Mouse (Mus musculus) limb, embryonic 14.5 days (tissue): ENCODE results near the gene Hist1h4j. TPM values are rescaled to one million over a fixed set of nuclear protein-coding genes. Genes with fewer than 3 reads are reported as not detected.
A peak's percentile ranks its signal among the peaks of the same experiment; 100 is the strongest.
"Not testable (repeated sequence)": the region's sequence is repeated elsewhere in the genome, so short reads cannot be mapped to it uniquely, and the experiment has no call there.

Experiments
- ATAC-seq: fragments of 200-750 bp; cut with Nextera tagmentation; 2 replicates; pipeline ENCODE4 v1.8.0; 2017; ENCODE audit warnings: low read depth, moderate number of reproducible peaks, moderate TSS enrichment; ENCODE audit not compliant: low FRiP score
- DNase-seq: peaks from one replicate; pipeline ENCODE4 v3.0.0-alpha.2; 2015; ENCODE audit warnings: low spot score
- H3K27ac ChIP-seq: fragments of 300-500 bp; sonication (generic); replicated peaks from 2 replicates; pipeline ENCODE4 v1.5.1; 2014; ENCODE audit warnings: low read depth, mild to moderate bottlenecking, low read length, moderate library complexity, mixed read lengths
- H3K27me3 ChIP-seq: fragments of 300-500 bp; sonication (generic); 2 replicates; pipeline ENCODE4 v1.6.1; 2014; ENCODE audit warnings: low read length, mixed read lengths; ENCODE audit not compliant: control insufficient read depth, insufficient read depth
- H3K36me3 ChIP-seq: fragments of 300-500 bp; sonication (generic); 2 replicates; pipeline ENCODE4 v1.6.1; 2014; ENCODE audit warnings: mild to moderate bottlenecking, low read length, moderate library complexity, mixed read lengths; ENCODE audit not compliant: control insufficient read depth, insufficient read depth
- H3K4me1 ChIP-seq: fragments of 300-500 bp; sonication (generic); 2 replicates; pipeline ENCODE4 v1.6.1; 2014; ENCODE audit warnings: antibody characterized with exemption, low read length, mixed read lengths; ENCODE audit not compliant: control insufficient read depth, insufficient read depth
- H3K4me2 ChIP-seq: fragments of 300-500 bp; sonication (generic); replicated peaks from 2 replicates; pipeline ENCODE4 v1.6.1; 2014; ENCODE audit warnings: low read depth, mild to moderate bottlenecking, low read length, moderate library complexity; ENCODE audit not compliant: severe bottlenecking
- H3K4me3 ChIP-seq: fragments of 300-500 bp; sonication (generic); replicated peaks from 2 replicates; pipeline ENCODE4 v1.5.1; 2014; ENCODE audit warnings: low read length
- H3K9ac ChIP-seq: fragments of 300-500 bp; sonication (generic); 2 replicates; pipeline ENCODE4 v1.6.1; 2014; ENCODE audit warnings: mild to moderate bottlenecking, low read depth, low read length, moderate library complexity; ENCODE audit not compliant: severe bottlenecking
- H3K9me3 ChIP-seq: fragments of 300-500 bp; sonication (generic); 2 replicates; pipeline ENCODE4 v1.6.1; 2016; ENCODE audit warnings: low read length; ENCODE audit not compliant: control insufficient read depth
- POLR2A ChIP-seq: fragments of 200-500 bp; IDR thresholded peaks from 2 replicates; pipeline ENCODE4 v1.8.0; 2012; ENCODE audit warnings: inconsistent platforms, mild to moderate bottlenecking, moderate library complexity, borderline replicate concordance; ENCODE audit not compliant: insufficient read depth, insufficient read length; ENCODE audit errors: extremely low read depth
- WGBS: fragments of 180-500 bp; shearing (Covaris S2); extraction: QIAGEN DNeasy Blood & Tissue Kit; methylation state at CpG from one replicate; pipeline ENCODE4 v1.1.7; 2014; 5-methylcytosine and 5-hydroxymethylcytosine counted together
- microRNA-seq: library from miRNA; unstranded; fragments of <30 nt; microRNA quantifications from one replicate; pipeline ENCODE4, GENCODE M21; 2016
- polyA plus RNA-seq, 2 experiments: library from polyadenylated mRNA; depleted of rRNA in 1 of 2; stranded (reverse) in 1 of 2; unstranded in 1 of 2; fragments of >200 nt; fragmentation: Nextera tagmentation in 1 of 2; extraction: Ambion mirVana in 1 of 2; gene quantifications; 2 replicates each; pipeline versions ENCODE4 v1.2.1 to v1.2.3; 2012 to 2014

Gene Hist1h4j
- polyA plus RNA-seq, 2 experiments, result 1.3 to 13.8 TPM

- H3K4me3 ChIP-seq, result no peak overlapping the region
- H3K4me1 ChIP-seq, result peaks cover 20% of the 10 kb centered on the region
- H3K4me2 ChIP-seq, result no peak overlapping the region
- no peak for ATAC-seq
- no peaks in the 10 kb centered on the region for H3K36me3 ChIP-seq
- peak overlapping the region; percentile 92; the same call in 1 of the 2 replicates for H3K27ac ChIP-seq
- WGBS, result 87% methylated on average over 1 of the region's 1 CpGs
- no peak for DNase-seq
- no peaks in the 10 kb centered on the region for H3K27me3 ChIP-seq
- TF ChIP-seq POLR2A, result no peak
- no peak overlapping the region for H3K9ac ChIP-seq
- no peaks in the 10 kb centered on the region for H3K9me3 ChIP-seq
Measured at GRCm38 (mm10) chr13:21781639-21782038, 46.8 kb downstream of the Hist1h4j start.

GRCm38 (mm10) chr13:21782361-21783254 is 47.7 kb downstream of the Hist1h4j start:
- H3K9me3 ChIP-seq, H3K27me3 ChIP-seq, ATAC-seq, H3K36me3 ChIP-seq: not testable (repeated sequence)
- under 1% methylated on average over 13 of the region's 35 CpGs for WGBS
- DNase-seq, result peak; percentile 63
- peak overlapping the region; percentile 36 for H3K4me3 ChIP-seq
- peak overlapping the region; percentile 60 for H3K9ac ChIP-seq
- peak; percentile 73; the same call in 1 of the 2 replicates for TF ChIP-seq POLR2A
- H3K4me2 ChIP-seq, result peak overlapping the region; percentile 72
- peaks cover 20% of the 10 kb centered on the region for H3K4me1 ChIP-seq
- H3K27ac ChIP-seq, result peak overlapping the region; percentile 93

- ATAC-seq, result peak; percentile 76
- Histone ChIP-seq H3K36me3 (no peaks in the 10 kb centered on the region), H3K4me3 (peak within 1 kb of the TSS; percentile 36), H3K9me3 (no peaks in the 10 kb centered on the region), H3K4me1 (peaks cover 21% of the 10 kb centered on the region), H3K9ac (peak within 1 kb of the TSS; percentile 60), H3K4me2 (peak within 1 kb of the TSS; percentile 72), H3K27ac (peak within 1 kb of the TSS; percentile 93), H3K27me3 (no peaks in the 10 kb centered on the region)
- 1% methylated on average over 13 of the region's 20 CpGs for WGBS
- TF ChIP-seq POLR2A, result 0 out of 2 replicates have a peak, but pooled peaks have one; percentile 29
- DNase-seq, result peak; percentile 97
Measured at GRCm38 (mm10) chr13:21783255-21783617, 48.4 kb downstream of the Hist1h4j start, which contains the start of gene Hist1h3i. Gene Hist1h3i, minus strand, starts transcription at chr13:21783370.

DNA sequence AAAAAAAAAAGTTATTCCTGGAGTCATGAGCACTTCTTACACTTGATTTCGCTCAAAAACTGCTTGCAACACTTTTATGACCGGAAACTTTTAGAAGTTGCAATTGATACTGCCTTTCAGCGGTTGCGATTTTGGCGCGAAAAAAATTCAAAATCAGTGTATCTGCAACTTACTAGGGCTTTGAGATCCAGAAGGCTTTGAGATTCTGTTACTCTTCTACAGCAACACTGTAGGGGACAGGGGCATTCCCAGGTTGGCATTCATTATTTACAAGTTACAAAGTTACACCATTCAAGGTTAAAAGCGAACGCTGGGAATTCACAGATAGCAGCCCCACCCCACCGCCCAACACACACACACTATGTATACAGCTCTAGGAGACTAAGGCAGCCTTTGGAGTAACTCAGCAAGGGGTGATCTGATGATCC is 48.9 kb downstream of the Hist1h4j start:
- ATAC-seq, result no peak
- no peaks in the 10 kb centered on the region for H3K9me3 ChIP-seq
- H3K27ac ChIP-seq, result peak overlapping the region; percentile 93
- 2% methylated on average over 9 of the region's 9 CpGs for WGBS
- peak overlapping the region; percentile 36 for H3K4me3 ChIP-seq
- H3K4me2 ChIP-seq, result peak overlapping the region; percentile 72
- peaks cover 20% of the 10 kb centered on the region for H3K4me1 ChIP-seq
- no peaks in the 10 kb centered on the region for H3K36me3 ChIP-seq
- no peaks in the 10 kb centered on the region for H3K27me3 ChIP-seq
- peak; percentile 72 for DNase-seq
- no peak for TF ChIP-seq POLR2A
- peak overlapping the region; percentile 52 for H3K9ac ChIP-seq

DNA sequence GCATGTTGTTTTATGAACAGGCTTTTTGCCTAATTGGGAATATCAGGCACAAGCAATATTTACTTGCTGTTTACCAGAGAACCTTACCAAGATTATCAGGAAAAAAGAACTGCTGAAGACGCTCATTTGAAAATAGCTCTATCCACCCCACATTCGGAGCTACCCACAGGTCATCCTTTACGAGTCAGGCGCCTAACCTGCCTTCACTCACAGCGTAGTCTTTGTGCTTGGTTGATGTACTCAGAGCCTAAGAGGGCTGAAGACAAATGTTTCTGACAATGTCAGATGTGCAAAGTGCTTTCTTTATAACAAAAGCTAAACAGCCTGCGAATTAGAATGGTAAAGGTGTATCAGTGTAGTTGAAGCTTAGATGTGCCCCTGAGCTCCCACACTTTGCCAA is 49.4 kb downstream of the Hist1h4j start:
- no peak for DNase-seq
- no peak for ATAC-seq
- peak overlapping the region; percentile 72 for H3K4me2 ChIP-seq

More for the DNA sequence above, 49.4 kb downstream of the Hist1h4j start:
- Histone ChIP-seq H3K36me3 (no peaks in the 10 kb centered on the region), H3K9ac (peak overlapping the region; percentile 52), H3K4me1 (peaks cover 20% of the 10 kb centered on the region), H3K9me3 (no peaks in the 10 kb centered on the region), H3K27me3 (no peaks in the 10 kb centered on the region), H3K27ac (peak overlapping the region; percentile 93), H3K4me3 (peak overlapping the region; percentile 36; the same call in 1 of the 2 replicates)
- 27% methylated on average over 6 of the region's 6 CpGs for WGBS
- TF ChIP-seq POLR2A, result no peak

Small RNAs within 50 kb of the gene (microRNA-seq; reads per million reads assigned to microRNA genes)
- gene Gm44357, result not detected
- not detected for gene Gm44367
- not detected for gene Gm44454

Other genes starting within 250 kb of the Hist1h4j start
- gene AK157302, start 239.8 kb upstream of the Hist1h4j start, polyA plus RNA-seq (2012; rRNA removed), result 0.17 and 0.30 TPM in 2 replicates
- 0.28 and 0.29 TPM in 2 replicates for gene AK157302, start 239.8 kb upstream of the Hist1h4j start, polyA plus RNA-seq (2014; fragmentation: Nextera tagmentation; extraction: Ambion mirVana)
- gene Gm11273, start 233.6 kb upstream of the Hist1h4j start, polyA plus RNA-seq (2012; rRNA removed), result 5.1 and 5.9 TPM in 2 replicates
- gene Gm11273, start 233.6 kb upstream of the Hist1h4j start, polyA plus RNA-seq (2014; fragmentation: Nextera tagmentation; extraction: Ambion mirVana), result 6.1 and 6.8 TPM in 2 replicates
- 12.9 and 16.2 TPM in 2 replicates for gene Zkscan8, start 203.9 kb upstream of the Hist1h4j start, polyA plus RNA-seq (2012; rRNA removed)
- gene Zkscan8, start 203.9 kb upstream of the Hist1h4j start, polyA plus RNA-seq (2014; fragmentation: Nextera tagmentation; extraction: Ambion mirVana), result 8.8 and 10.0 TPM in 2 replicates
- gene Olfr1366, start 192.3 kb upstream of the Hist1h4j start, polyA plus RNA-seq (2012; rRNA removed), result not detected in 2 replicates
- gene Olfr1366, start 192.3 kb upstream of the Hist1h4j start, polyA plus RNA-seq (2014; fragmentation: Nextera tagmentation; extraction: Ambion mirVana), result 0.15 and 0.30 TPM in 2 replicates
- gene Olfr1535, start 175.2 kb upstream of the Hist1h4j start, polyA plus RNA-seq (2012; rRNA removed), result not detected in 2 replicates
- gene Olfr1535, start 175.2 kb upstream of the Hist1h4j start, polyA plus RNA-seq (2014; fragmentation: Nextera tagmentation; extraction: Ambion mirVana), result not detected in 2 replicates
- not detected in 2 replicates for gene Olfr1364, start 153.3 kb upstream of the Hist1h4j start, polyA plus RNA-seq (2012; rRNA removed)
- gene Olfr1364, start 153.3 kb upstream of the Hist1h4j start, polyA plus RNA-seq (2014; fragmentation: Nextera tagmentation; extraction: Ambion mirVana), result not detected in 2 replicates
- not detected in 2 replicates for gene Olfr1362, start 121.0 kb upstream of the Hist1h4j start, polyA plus RNA-seq (2012; rRNA removed)
- not detected in 2 replicates for gene Olfr1362, start 121.0 kb upstream of the Hist1h4j start, polyA plus RNA-seq (2014; fragmentation: Nextera tagmentation; extraction: Ambion mirVana)
- not detected in 2 replicates for gene Olfr11, start 92.5 kb upstream of the Hist1h4j start, polyA plus RNA-seq (2012; rRNA removed)
- not detected in 2 replicates for gene Olfr11, start 92.5 kb upstream of the Hist1h4j start, polyA plus RNA-seq (2014; fragmentation: Nextera tagmentation; extraction: Ambion mirVana)
- gene Olfr1361, start 71.7 kb upstream of the Hist1h4j start, polyA plus RNA-seq (2012; rRNA removed), result not detected in 2 replicates
- gene Olfr1361, start 71.7 kb upstream of the Hist1h4j start, polyA plus RNA-seq (2014; fragmentation: Nextera tagmentation; extraction: Ambion mirVana), result not detected in 2 replicates
- gene Olfr1360, start 57.7 kb upstream of the Hist1h4j start, polyA plus RNA-seq (2012; rRNA removed), result not detected in 2 replicates
- gene Olfr1360, start 57.7 kb upstream of the Hist1h4j start, polyA plus RNA-seq (2014; fragmentation: Nextera tagmentation; extraction: Ambion mirVana), result not detected in 2 replicates
- gene Olfr1359, start 37.0 kb upstream of the Hist1h4j start, polyA plus RNA-seq (2012; rRNA removed), result not detected in 2 replicates
- gene Olfr1359, start 37.0 kb upstream of the Hist1h4j start, polyA plus RNA-seq (2014; fragmentation: Nextera tagmentation; extraction: Ambion mirVana), result not detected in 2 replicates
- gene Hist1h2bl, start 18.9 kb upstream of the Hist1h4j start, polyA plus RNA-seq (2012; rRNA removed), result 15.9 and 20.8 TPM in 2 replicates
- 2.4 and 4.4 TPM in 2 replicates for gene Hist1h2bl, start 18.9 kb upstream of the Hist1h4j start, polyA plus RNA-seq (2014; fragmentation: Nextera tagmentation; extraction: Ambion mirVana)
- 17.5 and 34.8 TPM in 2 replicates for gene Hist1h2ai, start 18.6 kb upstream of the Hist1h4j start, polyA plus RNA-seq (2012; rRNA removed)
- 30.7 and 38.1 TPM in 2 replicates for gene Hist1h2ai, start 18.6 kb upstream of the Hist1h4j start, polyA plus RNA-seq (2014; fragmentation: Nextera tagmentation; extraction: Ambion mirVana)
- 34.5 and 61.8 TPM in 2 replicates for gene Hist1h3h, start 17.4 kb upstream of the Hist1h4j start, polyA plus RNA-seq (2012; rRNA removed)
- gene Hist1h3h, start 17.4 kb upstream of the Hist1h4j start, polyA plus RNA-seq (2014; fragmentation: Nextera tagmentation; extraction: Ambion mirVana), result 18.4 and 18.6 TPM in 2 replicates
- gene Hist1h2bm, start 13.0 kb upstream of the Hist1h4j start, polyA plus RNA-seq (2012; rRNA removed), result 15.1 and 19.3 TPM in 2 replicates
- gene Hist1h2bm, start 13.0 kb upstream of the Hist1h4j start, polyA plus RNA-seq (2014; fragmentation: Nextera tagmentation; extraction: Ambion mirVana), result 4.8 and 6.3 TPM in 2 replicates
- gene Hist1h4k, start 15.4 kb downstream of the Hist1h4j start, polyA plus RNA-seq (2012; rRNA removed), result 22.1 and 22.3 TPM in 2 replicates
- gene Hist1h4k, start 15.4 kb downstream of the Hist1h4j start, polyA plus RNA-seq (2014; fragmentation: Nextera tagmentation; extraction: Ambion mirVana), result 1.4 and 4.0 TPM in 2 replicates
- gene Hist1h2ak, start 18.8 kb downstream of the Hist1h4j start, polyA plus RNA-seq (2012; rRNA removed), result 26.8 and 28.1 TPM in 2 replicates
- gene Hist1h2ak, start 18.8 kb downstream of the Hist1h4j start, polyA plus RNA-seq (2014; fragmentation: Nextera tagmentation; extraction: Ambion mirVana), result 11.0 and 17.9 TPM in 2 replicates
- 15.3 and 18.4 TPM in 2 replicates for gene Hist1h2bn, start 19.1 kb downstream of the Hist1h4j start, polyA plus RNA-seq (2012; rRNA removed)
- gene Hist1h2bn, start 19.1 kb downstream of the Hist1h4j start, polyA plus RNA-seq (2014; fragmentation: Nextera tagmentation; extraction: Ambion mirVana), result 3.2 and 3.4 TPM in 2 replicates
- gene Hist1h1b, start 45.6 kb downstream of the Hist1h4j start, polyA plus RNA-seq (2012; rRNA removed), result 5.9 and 6.7 TPM in 2 replicates
- gene Hist1h1b, start 45.6 kb downstream of the Hist1h4j start, polyA plus RNA-seq (2014; fragmentation: Nextera tagmentation; extraction: Ambion mirVana), result 8.9 and 13.0 TPM in 2 replicates
- 39.9 and 59.2 TPM in 2 replicates for gene Hist1h3i, start 48.3 kb downstream of the Hist1h4j start, polyA plus RNA-seq (2012; rRNA removed)
- gene Hist1h3i, start 48.3 kb downstream of the Hist1h4j start, polyA plus RNA-seq (2014; fragmentation: Nextera tagmentation; extraction: Ambion mirVana), result 142 and 166 TPM in 2 replicates
- gene Hist1h2an, start 52.2 kb downstream of the Hist1h4j start, polyA plus RNA-seq (2012; rRNA removed), result 9.3 and 19.2 TPM in 2 replicates
- gene Hist1h2an, start 52.2 kb downstream of the Hist1h4j start, polyA plus RNA-seq (2014; fragmentation: Nextera tagmentation; extraction: Ambion mirVana), result 6.1 and 8.1 TPM in 2 replicates
- gene Hist1h2bp, start 52.4 kb downstream of the Hist1h4j start, polyA plus RNA-seq (2012; rRNA removed), result 1.8 and 2.2 TPM in 2 replicates
- 1.9 and 2.1 TPM in 2 replicates for gene Hist1h2bp, start 52.4 kb downstream of the Hist1h4j start, polyA plus RNA-seq (2014; fragmentation: Nextera tagmentation; extraction: Ambion mirVana)
- gene Hist1h2bq, start 75.1 kb downstream of the Hist1h4j start, polyA plus RNA-seq (2012; rRNA removed), result 18.4 and 18.7 TPM in 2 replicates
- 20.2 and 24.7 TPM in 2 replicates for gene Hist1h2bq, start 75.1 kb downstream of the Hist1h4j start, polyA plus RNA-seq (2014; fragmentation: Nextera tagmentation; extraction: Ambion mirVana)
- gene Hist1h2ao, start 75.4 kb downstream of the Hist1h4j start, polyA plus RNA-seq (2012; rRNA removed), result not detected in 2 replicates
- gene Hist1h2ao, start 75.4 kb downstream of the Hist1h4j start, polyA plus RNA-seq (2014; fragmentation: Nextera tagmentation; extraction: Ambion mirVana), result 2.1 TPM in 1 of 2 replicates, not detected in the other
- gene Hist1h4m, start 76.7 kb downstream of the Hist1h4j start, polyA plus RNA-seq (2012; rRNA removed), result not detected in 2 replicates
- gene Hist1h4m, start 76.7 kb downstream of the Hist1h4j start, polyA plus RNA-seq (2014; fragmentation: Nextera tagmentation; extraction: Ambion mirVana), result not detected in 2 replicates
- 30.3 and 31.8 TPM in 2 replicates for gene Hist1h4n, start 97.1 kb downstream of the Hist1h4j start, polyA plus RNA-seq (2012; rRNA removed)
- 15.6 and 21.5 TPM in 2 replicates for gene Hist1h4n, start 97.1 kb downstream of the Hist1h4j start, polyA plus RNA-seq (2014; fragmentation: Nextera tagmentation; extraction: Ambion mirVana)
- 60.6 and 133 TPM in 2 replicates for gene Hist1h2ap, start 98.4 kb downstream of the Hist1h4j start, polyA plus RNA-seq (2012; rRNA removed)
- gene Hist1h2ap, start 98.4 kb downstream of the Hist1h4j start, polyA plus RNA-seq (2014; fragmentation: Nextera tagmentation; extraction: Ambion mirVana), result 3,378 and 3,605 TPM in 2 replicates
- 7.1 and 24.1 TPM in 2 replicates for gene Hist1h2br, start 98.7 kb downstream of the Hist1h4j start, polyA plus RNA-seq (2012; rRNA removed)
- 19.2 and 25.2 TPM in 2 replicates for gene Hist1h2br, start 98.7 kb downstream of the Hist1h4j start, polyA plus RNA-seq (2014; fragmentation: Nextera tagmentation; extraction: Ambion mirVana)
- gene Zfp184, start 210.0 kb downstream of the Hist1h4j start, polyA plus RNA-seq (2012; rRNA removed), result 7.5 and 8.3 TPM in 2 replicates
- gene Zfp184, start 210.0 kb downstream of the Hist1h4j start, polyA plus RNA-seq (2014; fragmentation: Nextera tagmentation; extraction: Ambion mirVana), result 12.7 and 17.2 TPM in 2 replicates
- gene Pom121l2, start 246.1 kb downstream of the Hist1h4j start, polyA plus RNA-seq (2012; rRNA removed), result 0.09 and 0.17 TPM in 2 replicates
- 0.11 and 0.18 TPM in 2 replicates for gene Pom121l2, start 246.1 kb downstream of the Hist1h4j start, polyA plus RNA-seq (2014; fragmentation: Nextera tagmentation; extraction: Ambion mirVana)